Mouse (Mus musculus) megakaryocyte-erythroid progenitor cell, adult 5-6 weeks (primary cell): ENCODE data around the gene Fbxo2. TPM values are rescaled to one million over a fixed set of nuclear protein-coding genes. Genes with fewer than 3 reads are reported as not detected.

Source experiments
- ATAC-seq: replicated peaks from 2 replicates; pipeline ENCODE4 v1.8.0; 2016; ENCODE audit warnings: mild to moderate bottlenecking, inconsistent platforms; ENCODE audit not compliant: severe bottlenecking, poor library complexity, low FRiP score, low TSS enrichment
- total RNA-seq, 2 experiments: library from RNA; stranded (forward) in 1 of 2; stranded (reverse) in 1 of 2; fragments of 200-1000, 215-1000 nt in 1 of 2; fragments of >200 nt in 1 of 2; fragmentation: Nextera tagmentation in 1 of 2; gene quantifications; 2 replicates each; pipeline ENCODE4 v1.2.3; 2014 to 2017

Gene Fbxo2
- total RNA-seq, 2 experiments from 2014 or later: not detected

GRCm38 (mm10) chr4:148215264-148215900, 55.0 kb downstream of the Fbxo2 start:
- ATAC-seq: no peak

Other genes starting within 250 kb of the Fbxo2 start
- gene Plod1, start 223.9 kb upstream of the Fbxo2 start, total RNA-seq (2014; fragmentation: Nextera tagmentation): 1.3 and 5.4 TPM in 2 replicates
- gene Plod1, start 223.9 kb upstream of the Fbxo2 start, total RNA-seq (2017): 1.8 and 2.9 TPM in 2 replicates
- 22.5 and 23.7 TPM in 2 replicates for gene 2510039O18Rik, start 219.7 kb upstream of the Fbxo2 start, total RNA-seq (2014; fragmentation: Nextera tagmentation)
- 21.4 and 27.4 TPM in 2 replicates for gene 2510039O18Rik, start 219.7 kb upstream of the Fbxo2 start, total RNA-seq (2017)
- not detected in 2 replicates for gene Nppb, start 174.8 kb upstream of the Fbxo2 start, total RNA-seq (2014; fragmentation: Nextera tagmentation)
- gene Nppb, start 174.8 kb upstream of the Fbxo2 start, total RNA-seq (2017): not detected in 2 replicates
- not detected in 2 replicates for gene Nppa, start 159.9 kb upstream of the Fbxo2 start, total RNA-seq (2014; fragmentation: Nextera tagmentation)
- gene Nppa, start 159.9 kb upstream of the Fbxo2 start, total RNA-seq (2017): not detected in 2 replicates
- 5.6 and 6.9 TPM in 2 replicates for gene Clcn6, start 121.8 kb upstream of the Fbxo2 start, total RNA-seq (2014; fragmentation: Nextera tagmentation)
- 2.9 and 4.4 TPM in 2 replicates for gene Clcn6, start 121.8 kb upstream of the Fbxo2 start, total RNA-seq (2017)
- 2.2 and 5.8 TPM in 2 replicates for gene Mthfr, start 121.5 kb upstream of the Fbxo2 start, total RNA-seq (2014; fragmentation: Nextera tagmentation)
- 3.3 and 4.0 TPM in 2 replicates for gene Mthfr, start 121.5 kb upstream of the Fbxo2 start, total RNA-seq (2017)
- 15.4 and 26.3 TPM in 2 replicates for gene Agtrap, start 72.6 kb upstream of the Fbxo2 start, total RNA-seq (2014; fragmentation: Nextera tagmentation)
- gene Agtrap, start 72.6 kb upstream of the Fbxo2 start, total RNA-seq (2017): 11.6 and 20.4 TPM in 2 replicates
- gene Mad2l2, start 30.2 kb upstream of the Fbxo2 start, total RNA-seq (2014; fragmentation: Nextera tagmentation): 25.1 and 28.9 TPM in 2 replicates
- gene Mad2l2, start 30.2 kb upstream of the Fbxo2 start, total RNA-seq (2017): 5.8 and 10.9 TPM in 2 replicates
- not detected in 2 replicates for gene Draxin, start 29.9 kb upstream of the Fbxo2 start, total RNA-seq (2014; fragmentation: Nextera tagmentation)
- gene Draxin, start 29.9 kb upstream of the Fbxo2 start, total RNA-seq (2017): not detected in 2 replicates
- 19.7 and 25.6 TPM in 2 replicates for gene Fbxo6, start 8.5 kb upstream of the Fbxo2 start, total RNA-seq (2014; fragmentation: Nextera tagmentation)
- 10.5 and 12.7 TPM in 2 replicates for gene Fbxo6, start 8.5 kb upstream of the Fbxo2 start, total RNA-seq (2017)
- gene Fbxo44, start 139 bp upstream of the Fbxo2 start, total RNA-seq (2014; fragmentation: Nextera tagmentation): 6.0 and 6.6 TPM in 2 replicates
- 4.1 and 5.5 TPM in 2 replicates for gene Fbxo44, start 139 bp upstream of the Fbxo2 start, total RNA-seq (2017)
- not detected in 2 replicates for gene Disp3, start 127.3 kb downstream of the Fbxo2 start, total RNA-seq (2014; fragmentation: Nextera tagmentation)
- not detected in 2 replicates for gene Disp3, start 127.3 kb downstream of the Fbxo2 start, total RNA-seq (2017)